Mouse (Mus musculus): ENCODE measurements at regions not wholly inside any gene's neighbourhood (a gene's known extent, or its start where the extent isn't known, plus 50 kb on each side); places are given as distances from the start of the nearest gene placed in this dataset.

DNA sequence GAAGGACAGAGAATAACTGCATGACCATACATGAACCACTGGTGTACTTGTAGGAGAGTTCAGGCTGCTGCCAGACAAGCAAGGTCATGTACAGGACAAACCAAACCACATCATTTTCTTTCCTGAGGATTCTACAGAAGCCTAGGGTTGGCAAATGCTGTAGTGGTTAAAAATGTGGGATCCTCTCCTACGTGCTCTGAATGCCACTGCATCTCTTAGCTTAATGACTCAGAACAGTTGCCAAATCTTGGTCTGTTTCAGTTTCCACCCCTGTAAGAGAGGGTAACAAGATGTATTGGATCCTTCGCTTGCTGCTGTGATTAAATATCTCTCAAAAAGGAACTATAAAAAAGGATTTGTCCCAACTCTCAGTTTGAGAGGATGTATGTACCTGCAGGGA is 938.1 kb downstream of the 4930444P10Rik start:
- intact Hi-C loops (cut with DNase I), result no loop called here
- no peak for DNase-seq

DNA sequence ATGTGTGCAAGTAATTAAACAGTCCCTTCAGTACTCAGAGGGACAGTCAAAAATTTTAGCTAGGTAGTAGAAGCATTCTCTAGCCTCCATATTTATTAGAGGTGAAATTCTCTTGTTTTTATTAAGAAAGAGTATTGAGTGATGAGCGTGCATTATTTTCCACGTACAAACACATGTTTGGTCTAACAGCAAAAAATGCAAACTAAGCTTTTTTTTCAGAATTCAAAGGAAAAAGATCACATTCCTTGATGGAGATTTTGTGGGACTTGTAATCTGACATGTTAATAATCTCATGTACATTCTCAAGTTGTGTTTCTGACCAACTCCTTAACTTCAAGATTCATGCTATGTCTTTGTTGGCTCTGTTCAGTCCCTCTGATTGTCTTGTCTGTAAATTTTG is 939.2 kb downstream of the 4930444P10Rik start:
- intact Hi-C loops (cut with DNase I), result no loop called here
- DNase-seq, result no peak

DNA sequence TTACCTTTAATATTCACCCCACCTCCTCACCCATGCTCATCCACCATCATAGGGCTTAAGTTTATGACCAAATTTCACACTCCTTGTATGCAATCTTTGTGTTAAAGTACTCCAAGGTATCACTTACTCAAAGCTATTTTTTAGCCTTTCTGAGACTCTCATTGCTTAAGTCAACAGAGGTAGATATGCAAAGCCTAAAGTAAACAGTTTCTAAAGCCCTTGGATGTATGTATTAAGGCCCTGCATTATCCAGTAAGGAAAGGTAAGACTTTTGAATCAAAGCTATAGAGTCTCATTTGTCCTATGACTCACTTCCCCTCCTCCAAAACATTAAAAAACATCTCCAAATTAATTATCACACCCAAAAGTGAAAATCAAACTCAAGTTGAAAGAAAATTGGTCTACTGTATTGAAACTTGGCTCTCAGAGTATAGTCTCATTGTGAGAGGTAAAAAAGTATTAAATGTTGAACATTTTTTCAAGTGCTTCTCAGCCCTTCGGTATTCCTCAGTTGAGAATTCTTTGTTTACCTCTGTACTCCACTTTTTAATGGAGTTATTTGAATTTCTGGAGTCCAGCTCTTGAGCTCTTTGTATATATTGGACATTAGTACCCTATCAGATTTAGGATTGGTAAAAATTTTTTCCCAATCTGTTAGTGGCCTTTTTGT is 949.1 kb downstream of the 4930444P10Rik start:
- intact Hi-C loops (cut with DNase I), result no loop called here
- no peak for DNase-seq

DNA sequence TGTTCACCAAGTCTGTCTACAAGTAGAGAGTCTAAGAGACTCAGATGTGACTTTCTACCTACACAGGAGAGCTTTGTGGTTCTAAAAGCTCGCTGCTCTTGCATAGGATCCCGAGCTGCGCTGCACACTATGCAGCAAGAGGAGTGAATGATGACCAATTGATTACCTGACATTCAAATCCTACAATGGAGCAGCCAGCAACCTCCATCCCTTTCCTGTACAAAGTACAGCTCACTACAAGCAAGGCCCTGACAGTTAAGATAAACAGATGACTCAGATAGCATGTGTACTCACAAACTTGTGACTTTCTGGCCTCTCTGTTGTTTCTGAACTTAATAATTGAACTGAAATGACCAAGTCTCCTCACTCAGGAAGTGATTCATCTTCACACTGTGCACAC is 974.7 kb downstream of the 4930444P10Rik start:
- DNase-seq, result no peak
- intact Hi-C loops (cut with DNase I), result no loop called here

DNA sequence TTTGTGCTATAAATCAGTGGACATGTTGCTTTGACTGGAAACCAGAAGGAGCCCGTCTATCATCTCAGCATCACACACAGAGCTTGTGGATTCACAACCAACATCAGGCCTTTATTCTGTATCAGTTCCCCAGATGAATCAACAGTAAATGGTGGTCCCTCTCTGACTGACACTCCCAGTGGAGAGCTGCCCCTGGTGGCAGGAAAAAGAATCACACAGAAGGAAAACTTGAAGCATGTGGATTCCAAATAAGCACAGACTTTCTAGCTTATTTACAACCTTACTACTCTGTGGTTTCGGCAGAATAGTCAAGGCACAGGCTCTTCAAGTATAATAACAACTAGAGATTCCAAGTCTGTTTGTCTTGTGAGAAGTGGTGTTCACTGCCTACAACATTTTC is 981.7 kb downstream of the 4930444P10Rik start:
- no peak for DNase-seq
- intact Hi-C loops (cut with DNase I), result no loop called here

DNA sequence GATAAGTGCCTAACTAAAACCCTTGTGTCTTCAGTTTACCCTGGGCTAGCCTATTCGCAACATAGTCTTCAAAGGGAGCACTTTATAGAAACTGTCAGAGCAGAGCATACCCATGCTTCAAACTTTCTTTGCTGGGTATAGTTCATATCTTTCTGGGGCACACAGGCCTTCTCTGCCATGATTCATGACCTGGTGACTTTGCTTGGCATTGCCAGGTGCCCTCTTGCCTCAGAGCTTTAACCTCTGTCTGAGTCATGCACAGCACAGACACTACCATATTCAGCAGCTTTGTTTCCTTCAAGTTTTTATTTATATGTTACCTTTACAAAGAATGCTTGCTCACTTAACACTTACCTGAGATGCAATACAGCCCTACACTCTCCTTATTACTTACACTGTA is 1022.8 kb downstream of the 4930444P10Rik start:
- DNase-seq, result no peak
- intact Hi-C loops (cut with DNase I), result no loop called here

DNA sequence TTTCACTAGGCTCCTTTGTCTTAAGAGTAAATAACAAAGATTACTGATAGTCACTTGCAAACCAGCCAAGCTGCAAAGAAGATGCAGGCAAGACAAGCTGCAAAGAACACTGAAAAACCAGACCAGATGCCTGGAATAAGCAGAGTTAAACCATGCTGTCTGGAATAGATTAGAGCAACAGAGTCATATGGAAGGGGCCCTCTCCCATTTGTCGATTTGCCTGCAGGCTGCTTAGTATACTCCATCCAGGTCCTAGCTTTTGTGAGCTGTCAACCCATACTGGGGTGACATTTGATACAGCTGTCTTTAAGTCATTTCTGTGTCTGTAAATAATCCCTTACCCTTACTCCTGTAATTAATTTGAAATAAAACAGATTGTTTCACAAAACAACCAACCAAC is 1059.1 kb downstream of the 4930444P10Rik start:
- intact Hi-C loops (cut with DNase I), result no loop called here
- no peak for DNase-seq

DNA sequence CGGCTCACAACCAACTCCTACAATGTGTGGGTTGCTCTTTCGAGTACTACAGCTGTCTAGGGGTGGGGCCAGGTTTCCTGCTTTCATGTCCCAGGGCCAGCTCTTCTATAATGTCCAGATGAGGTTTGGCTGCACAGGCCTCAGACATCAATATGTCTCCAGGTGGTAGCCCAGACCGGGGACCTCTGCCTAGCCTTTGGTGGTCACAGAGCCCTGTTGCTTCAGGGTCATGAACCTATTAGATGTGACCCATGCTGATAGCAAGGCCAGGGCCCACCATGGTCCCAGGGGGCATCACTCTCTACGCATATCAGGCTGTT is 1074.7 kb downstream of the 4930444P10Rik start:
- intact Hi-C loops (cut with DNase I), result no loop called here
- DNase-seq, result no peak

DNA sequence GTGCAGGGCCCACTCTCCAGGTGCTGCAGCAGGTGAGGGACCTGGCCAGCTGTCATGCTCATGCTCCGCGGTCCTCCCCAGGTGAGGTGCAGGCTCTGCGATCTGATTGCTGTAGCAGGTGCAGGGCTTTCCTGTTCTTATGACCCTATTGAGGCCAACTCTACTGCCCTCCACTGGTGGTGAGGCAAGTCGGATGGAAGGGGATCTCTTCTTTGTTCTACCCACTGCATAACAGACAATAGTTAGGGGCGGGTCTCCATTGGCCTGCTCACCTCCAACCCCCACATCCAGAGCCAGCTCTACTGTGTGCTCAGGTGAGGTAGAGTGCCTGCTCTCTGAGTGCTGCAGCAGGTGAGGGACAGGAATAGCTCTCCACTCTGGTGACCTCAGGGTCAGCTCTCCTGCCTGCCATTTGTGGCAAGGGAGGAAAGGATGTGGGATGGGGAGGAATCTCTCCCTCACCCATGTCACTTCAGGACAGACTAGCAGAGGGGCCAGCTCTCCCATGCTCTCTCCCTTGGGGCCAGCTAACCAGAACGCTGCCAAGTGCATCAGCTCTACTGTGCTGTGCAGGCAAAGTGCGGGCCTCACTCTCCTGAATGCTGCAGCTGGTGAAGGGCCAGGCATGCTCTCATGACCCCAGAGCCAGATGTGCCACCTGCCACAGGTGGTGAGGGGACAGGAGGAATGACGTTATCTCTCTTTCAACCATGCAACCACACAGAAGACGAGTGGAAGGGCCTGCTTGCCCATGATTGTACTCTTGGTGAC is 1075.3 kb downstream of the 4930444P10Rik start:
- intact Hi-C loops (cut with DNase I), result no loop called here
- no peak for DNase-seq

DNA sequence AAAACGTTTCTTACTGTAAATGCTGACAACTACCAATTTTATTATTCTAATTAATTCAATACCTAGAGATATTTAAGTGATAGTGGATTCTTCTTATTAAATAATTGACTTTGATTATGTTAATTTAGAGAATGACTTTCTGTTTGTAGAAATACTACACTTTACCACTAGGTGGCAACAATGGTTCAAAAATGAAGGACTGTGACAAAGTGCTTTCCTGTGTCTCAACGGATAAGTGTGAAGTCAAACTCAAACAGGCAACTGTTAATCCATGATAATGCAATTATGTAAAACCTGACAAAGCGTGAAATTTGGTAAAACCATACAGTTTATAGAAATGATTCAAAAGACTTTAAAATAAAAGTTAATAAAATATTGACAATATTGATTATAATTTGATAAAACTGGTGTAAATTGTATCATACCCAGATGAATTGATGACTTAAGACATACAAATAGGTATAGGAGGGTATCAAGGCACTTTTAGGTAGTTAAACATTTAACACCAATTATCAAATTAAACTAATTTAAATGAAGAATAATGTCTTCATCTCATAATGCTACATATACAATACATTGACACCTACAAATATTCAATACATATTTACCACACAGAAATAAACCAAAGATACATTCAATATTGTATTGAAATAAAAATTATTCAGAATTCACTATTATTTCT is 1085.3 kb downstream of the 4930444P10Rik start:
- intact Hi-C loops (cut with DNase I), result loop anchor here (1.0 to 5.0 kb wide), 5 partner anchors 614 to 1425 kb away; no protein-coding TSS in a partner anchor
- DNase-seq, result peak; percentile 4 to 20

DNA sequence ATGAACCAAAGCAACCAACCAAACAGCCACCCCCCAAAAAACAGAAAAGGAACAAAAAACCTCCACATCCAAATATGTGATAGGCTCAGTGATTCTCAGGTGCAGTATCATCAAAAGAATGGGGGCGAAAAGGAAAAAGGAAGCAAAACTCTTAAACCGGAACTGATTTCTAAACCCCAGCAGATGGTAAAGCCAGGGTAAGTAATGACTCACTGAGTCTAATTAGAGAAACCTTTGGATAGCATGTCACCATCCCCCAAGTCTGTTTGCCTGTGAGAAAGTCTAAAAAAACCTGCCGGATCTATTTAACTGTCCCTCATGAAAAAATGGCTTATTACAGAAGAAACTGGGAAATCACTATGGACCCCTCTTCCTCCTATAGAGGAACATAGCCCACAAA is 1097.8 kb downstream of the 4930444P10Rik start:
- no peak for DNase-seq
- intact Hi-C loops (cut with DNase I), result no loop called here

DNA sequence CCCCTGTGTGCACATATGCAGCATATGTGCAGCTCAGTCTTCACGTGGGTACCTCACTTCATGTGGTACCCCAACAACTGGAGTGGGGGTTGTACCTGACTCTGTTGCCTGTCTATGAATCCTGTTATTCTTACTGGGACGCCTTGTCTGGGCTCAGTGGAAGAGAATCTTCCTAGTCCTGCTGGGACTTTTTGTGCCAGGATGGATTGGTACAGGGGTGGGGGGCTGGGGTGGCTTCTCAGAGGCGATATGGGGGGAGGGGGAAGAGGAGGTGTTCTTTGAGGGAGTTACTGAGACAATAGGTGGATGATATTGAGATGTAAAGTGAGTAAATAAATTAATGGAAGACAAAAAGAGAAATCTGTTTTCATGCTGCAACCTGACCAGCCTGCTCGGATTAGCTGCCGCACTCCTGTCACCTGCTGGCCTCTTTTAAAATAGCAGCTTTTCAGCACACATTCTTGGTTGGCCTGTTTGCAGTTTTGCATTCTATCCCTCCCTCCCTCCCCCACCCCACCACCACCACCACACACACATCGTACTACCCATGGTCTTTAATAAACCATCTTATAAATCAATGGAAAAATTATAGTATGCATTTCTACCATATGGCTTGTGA is 1112.9 kb downstream of the 4930444P10Rik start:
- intact Hi-C loops (cut with DNase I), result loop anchor here (2.0 kb wide), 1 partner anchor 239 kb away; no protein-coding TSS in a partner anchor
- peak; percentile 1 to 14 for DNase-seq

All from heart, postnatal 10 days (tissue).